Mouse (Mus musculus): ENCODE measurements around the gene Mindy4.
A peak's percentile ranks its signal among the peaks of the same experiment; 100 is the strongest.

Gene Mindy4

DNA sequence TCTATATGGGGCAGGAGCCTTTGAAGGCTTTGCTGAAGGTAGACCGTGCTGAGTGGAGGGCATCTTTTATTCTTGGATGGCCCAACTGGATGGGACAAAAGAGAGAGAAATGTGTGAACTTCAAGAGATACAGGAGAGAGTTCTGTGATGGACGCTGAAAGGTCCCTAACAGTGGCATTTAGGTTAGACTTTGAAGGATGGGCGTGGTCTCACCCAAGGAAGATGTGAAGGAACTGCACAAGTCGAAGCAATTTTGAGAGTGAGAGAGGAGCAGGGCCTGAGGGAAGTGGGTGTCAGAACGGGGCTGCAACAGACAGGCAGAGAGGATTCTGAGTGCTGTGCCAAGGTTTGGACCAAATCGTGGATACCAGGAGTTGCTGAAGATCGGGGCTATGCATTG, 54.1 kb downstream of the Mindy4 start:
- DNase-seq (ENCODE audit: low spot score) = no peak

DNA sequence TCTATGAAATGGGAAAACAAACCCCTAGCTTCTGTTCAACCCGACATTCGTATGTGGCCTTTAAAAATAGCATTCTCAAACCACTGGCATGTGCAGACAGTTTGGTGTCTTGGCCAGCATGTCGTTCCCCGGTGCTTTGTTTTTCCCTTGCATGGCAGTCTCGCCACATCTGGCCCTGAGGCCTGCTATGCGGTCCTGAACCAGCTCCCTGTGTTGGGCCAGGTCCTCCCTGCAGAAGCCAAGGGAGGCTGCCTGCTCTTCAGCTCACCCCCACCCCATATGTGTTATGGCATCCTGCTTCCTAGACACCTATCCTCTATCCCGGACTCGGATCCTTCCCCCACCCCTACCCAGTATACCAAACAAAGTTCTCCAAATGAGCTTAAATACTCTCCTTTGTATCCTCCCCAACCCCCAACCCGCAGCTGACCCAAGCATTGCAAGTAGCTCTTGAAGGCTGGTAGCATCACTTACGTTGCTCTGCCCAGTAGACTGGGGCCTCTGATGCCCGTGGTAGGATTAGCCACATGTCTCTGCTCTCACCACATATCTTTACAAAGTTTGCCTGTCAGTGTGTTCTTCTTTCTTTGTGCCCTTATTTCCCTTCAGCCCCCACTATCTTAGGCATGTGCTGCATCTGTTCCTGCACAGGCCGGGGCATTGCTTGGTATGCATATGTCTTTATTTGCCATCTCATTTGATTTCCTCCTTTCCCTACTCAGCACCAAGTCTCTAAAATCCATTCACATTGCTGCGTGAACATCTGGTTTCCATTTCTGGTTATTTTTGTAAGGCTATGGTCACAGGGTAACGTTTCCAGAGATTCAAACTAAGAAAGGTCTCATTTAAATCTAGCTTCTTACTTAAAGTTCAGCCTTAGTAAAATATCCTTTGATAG, 55.5 kb downstream of the Mindy4 start:
- DNase-seq (ENCODE audit: low spot score) = no peak

DNA sequence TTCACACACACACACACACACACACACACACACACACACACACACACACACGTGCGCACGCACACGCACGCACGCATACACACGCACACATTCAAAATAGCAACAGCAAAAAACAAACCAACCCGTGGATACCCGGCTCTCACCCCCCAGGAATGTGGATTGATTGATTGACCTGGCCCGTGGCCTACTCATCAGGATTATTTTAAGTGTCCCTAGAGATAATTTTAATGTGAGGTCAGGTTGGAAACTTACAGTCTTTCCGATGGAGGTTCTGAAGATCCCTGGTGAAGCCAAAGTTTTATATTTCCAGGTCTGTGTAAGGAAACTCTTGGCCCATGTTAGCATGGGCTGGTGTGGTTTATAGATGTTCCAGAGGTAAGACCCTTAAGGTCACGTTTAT, 59.0 kb downstream of the Mindy4 start:
- no peak for DNase-seq (ENCODE audit: low spot score)

DNA sequence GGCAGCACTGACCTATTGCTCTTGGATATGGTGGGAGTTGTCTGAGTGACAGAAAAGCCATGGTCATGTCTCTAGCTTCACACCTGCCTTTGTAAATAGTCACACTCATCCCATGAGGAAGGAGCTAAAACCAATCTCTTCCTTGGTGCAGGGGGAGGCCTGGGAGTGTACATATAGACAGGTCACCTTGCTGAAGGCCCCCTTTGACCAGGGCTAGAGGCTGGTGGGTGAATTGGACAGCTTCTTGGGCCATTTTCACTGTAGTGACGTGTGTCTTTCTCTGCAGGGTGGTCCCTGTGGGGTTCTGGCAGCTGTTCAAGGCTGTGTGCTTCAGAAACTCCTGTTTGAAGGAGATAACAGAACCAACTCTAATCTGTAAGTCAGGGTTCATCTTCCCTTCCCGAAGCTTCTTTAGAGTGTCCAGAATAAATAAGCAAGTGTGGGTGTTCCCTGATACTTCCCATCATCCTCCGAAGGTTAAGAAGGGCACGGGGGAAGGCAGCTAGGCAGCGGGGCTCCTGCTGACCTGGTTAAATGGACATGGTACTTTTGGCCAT, 60.4 kb downstream of the Mindy4 start:
- DNase-seq (ENCODE audit: low spot score) = no peak

DNA sequence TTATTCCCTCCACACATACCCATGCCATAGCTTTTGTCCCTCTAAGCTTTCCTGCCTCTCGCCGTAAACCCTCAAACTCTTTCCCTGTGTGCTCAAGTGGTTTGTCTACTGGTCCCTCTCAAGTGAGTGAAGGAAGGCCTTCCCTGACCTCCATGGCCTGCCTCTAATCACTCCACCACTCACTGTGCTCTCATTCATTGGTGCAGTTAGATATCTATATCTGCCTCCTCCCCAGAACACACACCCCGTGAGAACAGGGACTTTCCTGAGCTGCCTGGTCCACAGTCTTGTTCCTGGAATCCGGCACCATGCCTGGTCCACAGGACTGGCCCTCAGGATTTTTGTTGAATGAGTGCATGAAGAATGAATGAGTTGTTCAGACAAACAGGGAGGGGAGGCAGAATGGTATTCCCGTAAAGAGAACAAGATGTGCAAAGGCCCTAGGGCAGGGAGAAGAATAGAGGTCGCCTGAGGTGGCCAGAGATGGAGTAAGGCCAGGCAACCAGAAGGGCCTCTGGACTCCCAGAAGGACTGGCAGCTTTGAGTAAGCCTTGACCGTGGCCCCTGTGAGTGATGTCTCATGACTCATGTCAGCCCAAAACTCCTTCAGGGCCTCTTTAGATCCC, 61.7 kb downstream of the Mindy4 start:
- DNase-seq (ENCODE audit: low spot score) = no peak

DNA sequence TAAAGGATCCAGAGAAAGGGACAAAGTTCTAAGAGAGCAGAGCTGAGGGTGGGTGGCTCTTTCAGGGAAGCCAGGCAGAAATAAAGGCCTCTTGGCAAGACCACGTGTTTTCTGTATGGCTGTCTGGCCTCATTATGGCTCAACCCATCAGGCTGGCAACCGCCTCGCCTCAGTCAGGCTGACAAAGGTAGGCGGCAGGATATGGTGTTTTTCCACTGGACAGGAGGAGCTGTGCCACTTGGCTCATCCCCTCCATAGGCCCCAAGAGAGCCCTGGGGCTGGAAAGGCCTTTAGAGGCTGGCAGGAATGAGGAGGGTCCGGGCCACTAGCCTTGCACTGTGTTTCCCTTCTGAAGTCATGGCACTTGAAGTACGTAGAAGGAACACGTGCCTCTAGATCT, 69.8 kb downstream of the Mindy4 start:
- DNase-seq (ENCODE audit: low spot score) = no peak

DNA sequence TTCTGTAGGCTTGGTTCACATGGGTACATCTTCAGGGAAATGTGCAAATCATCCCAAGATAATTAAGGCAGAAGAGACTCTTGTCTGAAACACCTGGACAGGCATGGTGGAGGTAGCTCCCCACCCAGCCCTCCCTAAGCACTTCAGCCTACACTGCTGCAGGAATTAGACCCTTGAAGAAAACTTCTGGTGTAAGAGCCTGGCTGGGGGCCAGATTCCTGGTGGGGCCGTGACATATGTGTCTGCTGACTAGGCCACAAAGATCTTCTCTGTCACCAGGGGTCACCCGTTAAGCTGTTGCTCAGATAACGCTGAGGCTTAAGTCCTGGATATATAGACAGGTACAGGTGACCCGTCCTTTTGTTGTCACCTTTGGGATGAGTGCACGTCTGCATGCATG, 70.3 kb downstream of the Mindy4 start:
- no peak for DNase-seq (ENCODE audit: low spot score)

DNA sequence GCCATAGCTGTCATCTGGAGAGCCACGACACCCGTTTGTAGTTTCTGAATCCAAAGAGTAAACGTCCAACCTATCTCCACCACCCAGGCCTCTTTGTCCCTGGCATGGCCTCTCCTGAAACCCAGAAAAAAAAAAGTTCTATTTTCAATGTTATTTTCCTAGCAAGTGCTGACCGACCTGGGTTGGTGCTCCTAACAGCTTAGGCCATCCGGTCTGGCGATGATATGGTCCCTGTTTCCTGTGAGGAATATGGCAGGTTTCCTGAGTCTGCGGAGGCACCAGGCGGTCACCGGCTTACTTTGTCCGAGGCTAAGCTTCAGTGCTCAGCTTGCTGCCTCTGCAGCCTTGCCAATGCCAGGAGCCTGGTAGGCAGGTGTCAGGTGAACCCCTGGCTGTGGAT, 71.8 kb downstream of the Mindy4 start:
- DNase-seq (ENCODE audit: low spot score) = no peak

DNA sequence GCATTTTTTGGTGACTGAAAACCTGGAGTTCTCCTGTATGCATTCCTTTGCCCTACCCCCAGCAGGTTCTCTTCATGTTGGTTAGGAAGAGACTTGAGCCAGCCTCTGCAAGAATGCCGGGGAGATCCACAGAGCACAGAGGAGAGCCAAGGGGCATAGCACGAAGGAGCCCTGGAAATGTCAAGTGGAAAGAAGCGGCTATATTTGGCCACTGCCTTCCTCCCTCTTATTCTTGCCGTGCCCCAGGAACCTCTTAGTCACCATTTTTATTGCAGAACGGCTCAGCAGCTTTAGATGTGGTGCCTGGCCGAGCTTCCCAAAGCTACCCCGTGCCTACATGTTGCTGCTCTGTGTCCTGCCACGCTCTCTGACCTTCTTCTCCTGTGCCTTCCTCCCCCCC, 72.6 kb downstream of the Mindy4 start:
- DNase-seq (ENCODE audit: low spot score) = no peak

DNA sequence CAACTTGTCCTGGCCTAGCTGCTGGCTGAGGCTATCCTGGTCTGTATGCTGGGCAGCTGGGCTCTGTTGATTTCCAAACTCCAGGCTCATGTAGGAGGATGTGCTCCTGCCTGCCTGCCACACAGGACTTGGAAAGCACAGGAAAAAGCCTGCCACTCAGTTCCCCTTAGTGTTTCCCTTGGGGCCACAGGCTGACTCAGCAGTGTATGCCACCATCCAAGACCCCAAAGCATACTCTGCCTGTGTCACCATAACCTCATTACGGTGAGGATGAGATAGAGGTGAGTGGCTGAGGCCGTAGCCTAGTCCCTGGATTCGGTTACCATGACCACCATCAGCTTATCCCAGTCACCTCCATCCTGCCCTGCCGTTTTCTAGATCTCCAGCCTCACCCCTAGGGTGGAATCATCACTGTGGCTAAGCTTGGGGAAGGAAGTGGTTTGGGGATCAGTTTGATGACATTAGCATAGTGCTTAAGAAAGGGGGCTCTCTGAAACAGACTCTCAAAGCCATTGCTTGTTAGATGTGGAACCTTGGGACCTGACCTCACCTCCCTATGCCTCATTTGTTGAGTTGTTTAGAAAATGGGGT, 73.6 kb downstream of the Mindy4 start:
- no peak for DNase-seq (ENCODE audit: low spot score)

DNA sequence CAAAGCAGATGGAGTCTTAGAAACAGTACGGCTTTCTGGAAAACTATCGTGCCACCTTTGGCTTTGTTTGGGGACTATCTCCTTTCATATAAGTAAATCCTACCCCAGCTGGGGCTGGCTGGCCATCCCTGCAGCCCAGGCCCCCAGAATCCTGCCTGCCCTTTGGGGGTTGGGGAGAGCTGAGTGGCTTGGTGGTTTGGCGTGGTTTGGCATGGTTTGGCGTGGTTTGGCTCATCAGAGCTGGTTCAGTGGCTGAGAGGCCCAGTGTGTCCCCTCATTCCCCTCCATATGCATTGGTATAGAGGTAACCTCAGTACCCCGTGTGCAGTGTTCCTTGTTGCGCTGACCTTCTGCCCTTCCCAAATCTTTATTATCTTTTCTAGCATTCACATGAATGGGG, 74.9 kb downstream of the Mindy4 start:
- DNase-seq (ENCODE audit: low spot score) = no peak

DNA sequence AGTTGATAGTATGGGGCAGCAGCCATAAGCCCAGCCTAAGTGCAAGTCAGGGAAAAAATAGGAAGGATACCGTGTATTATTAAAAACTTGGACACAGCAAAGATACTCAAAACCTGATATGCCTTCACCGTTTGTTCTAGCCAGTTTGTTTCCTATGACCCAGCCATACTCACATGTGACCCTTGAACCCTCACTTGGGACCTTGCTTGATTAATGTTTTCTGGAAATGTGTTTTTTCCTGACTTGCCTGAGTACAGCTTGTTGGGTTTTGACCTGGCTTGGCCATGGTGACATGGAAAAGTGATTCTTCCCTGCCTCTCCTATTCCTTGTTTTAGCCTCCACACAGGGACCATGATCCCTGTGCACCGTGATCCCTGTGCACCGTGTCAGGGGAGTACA, 75.3 kb downstream of the Mindy4 start:
- DNase-seq (ENCODE audit: low spot score) = no peak

DNA sequence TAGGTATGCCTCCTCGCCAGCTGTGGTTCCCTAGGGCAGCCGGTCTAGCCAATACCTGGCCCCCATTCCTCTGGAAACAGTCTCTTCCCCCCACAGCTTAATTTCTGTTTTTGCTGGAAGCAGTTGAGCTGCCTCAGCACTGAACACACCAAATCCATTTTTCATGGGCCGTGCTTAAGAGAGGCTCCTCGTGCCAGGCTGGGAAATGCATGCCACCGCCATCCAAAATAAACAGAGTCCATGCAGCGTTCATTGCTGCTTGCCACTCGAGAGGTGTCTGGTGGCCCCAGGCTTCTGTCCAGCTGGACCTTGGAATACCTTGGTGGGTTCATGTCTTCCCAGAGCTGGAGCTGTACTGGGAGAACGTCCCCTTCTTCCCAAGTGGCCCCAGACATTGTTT, 77.8 kb downstream of the Mindy4 start:
- no peak for DNase-seq (ENCODE audit: low spot score)

DNA sequence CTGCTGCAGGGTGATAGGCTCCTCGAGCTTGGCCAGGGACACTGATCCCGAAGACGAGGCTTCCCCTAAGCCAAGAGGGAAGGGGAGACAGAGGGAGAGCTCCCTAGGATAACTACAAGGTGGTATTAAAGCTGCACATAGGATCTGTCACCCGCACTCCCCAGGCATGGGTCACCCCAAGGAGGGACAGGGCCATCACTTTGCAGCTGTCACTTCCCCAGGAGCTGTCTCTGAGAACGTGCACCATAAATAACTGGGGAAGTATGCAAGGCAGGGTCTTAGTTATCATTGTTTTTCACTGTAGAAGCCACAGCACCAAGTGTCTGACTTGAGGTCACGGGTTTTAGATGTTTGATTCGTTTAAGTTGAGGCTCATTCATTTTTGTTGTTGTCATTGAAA, 78.5 kb downstream of the Mindy4 start:
- DNase-seq (ENCODE audit: low spot score) = no peak

DNA sequence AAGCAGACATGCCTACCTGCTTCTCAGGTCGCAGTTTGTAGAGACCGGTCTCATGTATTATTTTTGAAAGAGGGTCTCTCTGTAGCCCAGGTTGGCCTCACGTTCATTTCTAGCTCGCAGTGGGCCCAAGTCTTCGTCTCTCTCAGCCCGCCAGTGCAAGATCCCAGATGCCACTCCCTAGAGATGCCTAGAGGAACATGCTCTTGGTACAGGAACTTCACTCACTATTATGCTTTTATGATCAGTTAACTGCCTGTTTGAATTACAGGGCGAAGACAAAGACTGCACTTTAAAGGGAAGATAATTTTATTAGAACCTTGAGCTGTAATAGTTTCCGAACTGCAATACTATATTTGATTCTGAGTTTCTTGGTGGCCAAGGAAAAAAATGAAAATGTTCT, 79.2 kb downstream of the Mindy4 start:
- no peak for DNase-seq (ENCODE audit: low spot score)

DNA sequence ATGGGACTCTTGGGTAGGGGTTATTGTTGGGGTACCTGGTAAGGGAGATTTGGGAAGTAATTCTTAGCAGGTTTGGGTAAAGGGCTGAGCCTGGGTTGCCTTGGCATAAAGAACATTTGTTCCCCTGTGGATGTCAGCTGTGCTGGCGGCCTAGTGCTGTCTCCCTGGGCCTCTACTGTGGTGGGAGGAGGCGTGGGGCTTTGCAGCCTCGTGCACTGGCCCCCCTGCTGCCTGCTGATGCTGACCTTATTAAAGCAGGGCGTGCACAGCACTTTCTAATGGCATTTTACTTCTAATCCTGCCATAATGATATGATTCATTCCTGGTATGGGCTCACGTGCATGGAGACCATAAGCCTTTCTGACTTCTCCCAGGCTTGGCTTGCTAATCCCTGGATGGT, 82.0 kb downstream of the Mindy4 start:
- no peak for DNase-seq (ENCODE audit: low spot score)

DNA sequence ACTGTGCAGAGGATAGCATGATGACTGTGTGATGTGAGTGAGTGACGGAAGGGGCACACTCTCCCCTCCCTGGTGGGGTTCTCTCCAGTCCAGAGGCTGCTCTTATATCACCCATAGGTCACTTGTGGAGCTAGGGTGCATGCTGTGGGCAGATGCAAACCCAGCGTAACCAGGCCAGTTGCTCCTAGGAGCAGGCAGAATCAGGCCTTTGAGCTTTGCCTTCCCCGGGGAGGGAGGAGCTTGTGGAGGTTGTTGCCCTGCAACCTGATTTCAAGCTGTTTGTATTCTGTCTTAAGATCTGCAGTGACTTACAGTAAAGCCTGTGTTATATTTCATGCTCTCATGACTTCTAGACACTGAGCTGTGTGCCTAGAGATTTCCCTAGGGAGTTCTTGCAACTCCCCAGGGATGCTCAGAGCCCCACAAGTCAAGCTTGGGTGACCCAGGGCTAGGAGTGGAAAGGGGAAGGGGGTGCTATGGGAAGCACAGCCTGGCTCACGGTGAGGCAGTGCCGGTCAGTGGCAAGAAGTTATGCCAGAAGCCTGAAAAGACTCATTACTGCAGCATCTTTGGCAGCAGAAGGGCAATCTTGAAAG, 84.9 kb downstream of the Mindy4 start:
- DNase-seq (ENCODE audit: low spot score) = no peak

DNA sequence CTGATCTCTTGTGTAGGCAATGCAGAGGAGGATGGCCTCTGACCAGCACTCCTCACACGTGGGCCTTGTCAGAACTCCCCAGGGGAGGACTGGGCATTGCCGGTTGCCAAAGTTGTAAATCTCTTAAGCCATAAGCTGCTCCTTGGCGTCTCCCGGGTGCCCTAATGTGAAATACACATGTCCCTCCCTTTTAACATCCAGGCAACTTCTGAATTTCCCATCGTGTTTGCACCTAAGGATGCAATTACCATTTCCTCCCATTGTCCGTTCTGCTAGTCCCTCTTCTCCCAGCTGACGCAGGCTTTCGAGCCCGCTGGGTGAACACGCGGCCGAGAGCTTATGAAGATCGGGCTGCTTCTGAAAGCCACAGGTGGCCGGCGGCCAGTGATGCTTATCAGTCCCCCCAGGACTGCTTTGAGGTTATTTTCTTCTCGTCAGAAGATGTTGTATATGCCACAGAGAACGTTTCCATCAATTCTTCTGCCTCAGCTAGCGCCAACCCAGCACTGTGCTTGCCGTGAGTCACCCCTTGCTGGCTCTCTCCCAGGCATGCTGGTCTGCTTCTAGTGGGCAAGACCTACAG, 91.5 kb downstream of the Mindy4 start:
- DNase-seq (ENCODE audit: low spot score) = peak; percentile 45

DNA sequence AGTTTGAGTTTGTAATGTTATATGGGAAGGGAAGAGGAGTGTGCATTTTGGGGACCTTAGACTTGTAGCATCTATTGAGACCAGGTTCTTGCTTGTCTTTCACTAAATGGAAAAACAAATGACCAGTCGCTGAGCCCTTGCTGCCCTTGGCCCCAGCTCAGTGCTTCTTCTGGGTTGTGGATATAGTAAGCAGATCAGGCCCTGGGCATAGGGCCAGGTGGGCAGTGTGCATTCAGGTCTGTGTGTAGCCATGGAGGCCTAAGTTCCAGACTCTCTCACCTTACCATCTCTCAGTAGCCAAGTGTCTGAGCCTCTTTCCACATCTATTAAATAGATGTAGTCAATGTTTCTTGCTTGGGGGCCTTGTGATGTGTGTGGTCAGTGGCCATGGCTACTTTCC, 92.1 kb downstream of the Mindy4 start:
- no peak for DNase-seq (ENCODE audit: low spot score)

DNA sequence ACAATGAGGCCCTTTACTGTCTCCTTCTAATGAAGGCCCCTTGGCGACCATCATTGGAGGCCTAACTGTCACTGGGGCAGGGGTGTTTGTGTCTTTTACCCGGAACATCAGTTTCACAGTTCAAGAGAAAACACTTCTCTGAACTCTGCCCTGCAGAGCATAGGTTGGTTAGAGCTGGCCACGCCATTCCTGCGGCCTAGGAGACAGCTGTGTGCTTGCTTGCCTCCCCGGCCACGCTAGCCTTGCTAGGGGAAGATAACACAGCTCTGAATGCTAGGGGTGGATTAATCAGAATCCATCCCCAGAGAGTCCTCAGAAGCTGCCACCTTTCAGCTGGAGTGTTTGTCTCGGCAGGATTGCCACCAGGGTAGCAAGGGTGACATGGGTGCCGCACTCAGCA, 96.3 kb downstream of the Mindy4 start:
- no peak for DNase-seq (ENCODE audit: low spot score)

DNA sequence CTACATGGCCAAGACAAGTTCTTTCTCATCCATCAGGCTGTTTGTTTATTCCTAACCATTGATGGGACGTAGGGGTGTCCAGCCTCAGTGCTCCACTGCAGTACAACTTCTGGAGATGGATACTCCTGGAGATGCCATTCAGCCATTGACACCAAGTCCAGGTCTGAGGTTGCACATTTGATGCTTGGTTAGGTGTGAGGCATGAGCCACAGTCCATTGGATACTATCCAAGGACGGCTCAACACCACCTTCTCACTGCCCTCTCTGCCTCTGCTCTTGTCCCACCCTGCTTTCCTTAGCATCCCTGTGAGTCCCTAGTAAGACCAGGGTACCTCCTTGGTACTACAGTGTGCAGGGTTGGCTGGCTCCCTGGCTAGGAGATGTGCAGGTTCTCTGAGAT, 96.7 kb downstream of the Mindy4 start:
- DNase-seq (ENCODE audit: low spot score) = no peak

DNA sequence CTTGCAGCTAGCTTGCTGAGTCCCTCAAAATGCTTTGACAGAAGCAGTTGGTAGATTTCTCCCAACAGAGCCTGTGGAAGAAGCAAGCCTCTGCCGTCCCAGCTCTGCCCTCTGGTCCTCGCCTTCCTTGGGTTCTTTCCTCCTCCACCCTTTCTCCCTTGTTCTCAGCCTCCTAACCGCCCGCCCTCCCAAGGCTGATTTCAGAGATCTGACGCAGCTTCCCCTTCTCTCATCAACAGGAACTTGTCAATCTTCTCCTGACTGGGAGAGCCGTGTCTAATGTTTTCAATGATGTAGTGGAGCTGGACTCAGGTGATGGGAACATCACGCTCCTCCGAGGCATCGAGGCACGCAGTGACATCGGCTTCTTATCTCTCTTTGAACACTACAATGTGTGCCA, 97.5 kb downstream of the Mindy4 start:
- no peak for DNase-seq (ENCODE audit: low spot score)
